Comparison of ENCODE assay signal across 16 mouse cellular contexts in the genomic region with DNA sequence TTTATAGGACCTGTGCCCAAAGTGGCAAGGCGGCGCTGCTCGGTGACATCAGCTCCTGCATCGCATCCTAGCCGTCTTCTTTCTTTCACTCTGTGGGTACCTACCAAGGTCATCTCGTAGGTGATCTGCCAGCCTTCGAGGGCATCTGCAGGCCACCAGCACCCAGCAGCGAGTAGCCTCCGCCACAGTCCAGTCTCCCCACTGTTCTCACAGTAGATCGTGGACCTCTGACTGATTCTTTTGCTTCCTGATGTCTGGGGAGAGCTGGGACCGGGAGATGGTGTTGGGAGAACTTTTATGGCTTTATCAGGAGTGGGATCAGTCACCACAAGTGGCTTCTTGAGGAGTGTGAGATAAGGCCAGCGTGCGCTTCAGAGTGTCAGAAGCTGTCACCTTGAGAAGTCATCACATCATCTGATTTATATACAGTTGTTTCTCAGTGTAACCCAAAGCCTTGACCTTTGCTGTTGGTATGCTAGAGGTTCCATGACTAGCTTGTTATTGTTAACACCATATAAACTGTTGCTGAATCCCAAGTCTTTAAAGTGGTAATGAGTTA.
"Had no signal": no experiment of that assay in that cellular context is flagged by ENCODE, and none has a peak within 500 bp of the region (broad histone marks: within the 10 kb centered on the region; RNA-seq: fewer than 3 reads in every experiment).

No protein-coding gene starts in this region.

- H3K9ac ChIP-seq: kidney, embryonic 15.5 days; liver, embryonic 14.5 days; lung, embryonic 14.5 days; midbrain, embryonic 12.5 days; neural tube, embryonic 13.5 days had no signal

- H3K4me3 ChIP-seq: kidney, embryonic 15.5 days; left cerebral cortex, adult 2 months; megakaryocyte, embryonic 14.5 days; midbrain, embryonic 12.5 days; neural tube, embryonic 13.5 days had no signal

- H3K27ac ChIP-seq: kidney, embryonic 15.5 days; left cerebral cortex, adult 2 months; liver, embryonic 14.5 days; midbrain, embryonic 12.5 days; neural tube, embryonic 13.5 days had no signal

- H3K27me3 ChIP-seq: kidney, embryonic 15.5 days; megakaryocyte, embryonic 14.5 days; midbrain, embryonic 12.5 days; neural tube, embryonic 13.5 days had no signal

- H3K9me3 ChIP-seq: kidney, embryonic 15.5 days; megakaryocyte, embryonic 14.5 days; midbrain, embryonic 12.5 days; neural tube, embryonic 13.5 days had no signal

- H3K36me3 ChIP-seq: kidney, embryonic 15.5 days; midbrain, embryonic 12.5 days; neural tube, embryonic 13.5 days had no signal

- DNase-seq: kidney, postnatal 14 days; liver; lung, embryonic 14.5 days; lung, postnatal 10 days; retina, postnatal 1 day; right cerebral cortex, postnatal 4 days; spleen, adult 18-20 months; thymus, adult 18-20 months; thymus, postnatal 25 days had no signal

- ATAC-seq: midbrain, embryonic 16.5 days had no signal

- H3K4me2 ChIP-seq: kidney, embryonic 15.5 days; lung, embryonic 14.5 days; midbrain, embryonic 12.5 days; neural tube, embryonic 13.5 days had no signal
